In the genomic region with DNA sequence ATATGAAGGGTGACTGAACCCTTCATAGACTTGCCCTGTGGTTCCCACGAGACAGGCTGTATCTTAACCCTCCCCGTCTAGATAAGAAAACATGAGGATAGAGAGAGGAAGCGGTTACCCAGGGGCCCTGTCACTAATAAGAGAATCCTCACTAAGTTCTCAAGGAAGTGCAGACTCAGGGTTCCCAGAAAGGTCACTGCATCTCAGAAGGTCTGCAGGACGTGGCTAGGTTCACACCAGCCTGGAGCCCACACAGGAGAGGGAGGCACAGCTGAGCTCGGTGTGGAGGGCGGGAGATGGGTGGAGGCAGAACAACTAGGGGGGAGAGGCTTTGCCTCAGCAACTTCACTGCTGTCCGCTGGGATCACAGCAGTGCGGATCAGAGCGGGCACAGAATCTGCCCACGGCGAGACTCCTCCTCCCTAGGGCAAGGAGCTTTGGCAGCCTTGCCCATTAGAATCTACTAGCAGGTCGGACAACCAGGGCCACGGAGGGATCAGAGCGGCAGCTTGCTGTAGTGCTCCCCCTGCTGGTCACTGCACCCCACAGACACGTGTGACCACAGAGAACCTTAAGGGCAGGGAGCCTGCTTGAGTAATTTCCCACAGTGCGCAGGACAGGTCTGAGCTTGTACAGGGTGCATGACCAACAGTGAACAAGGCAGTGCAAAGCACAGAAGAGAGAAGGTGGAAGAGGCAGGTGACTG, we compare ENCODE assay signal across 8 mouse cellular contexts. TPM values are rescaled to one million over a fixed set of nuclear protein-coding genes. Genes with fewer than 3 reads are reported as not detected.
DNase-seq lines count a peak whose midpoint lies in the region; ATAC-seq lines count a peak whose summit lies in the region.

No protein-coding gene starts in this region.

- H3K36me3 ChIP-seq in forebrain, embryonic 14.5 days (ENCODE audit: control insufficient read depth, insufficient read depth, low read length), result no peaks in the 10 kb centered on the region
- peaks cover 32% of the 10 kb centered on the region for H3K36me3 ChIP-seq in hindbrain, embryonic 10.5 days

- no peak overlapping the region for H3K9ac ChIP-seq in forebrain, embryonic 14.5 days (ENCODE audit: low read length)

- ATAC-seq in forebrain, embryonic 14.5 days, result peak; percentile 77
- peak; percentile 87 for ATAC-seq in megakaryocyte-erythroid progenitor cell, adult 5-6 weeks (replicated peaks; ENCODE audit: low FRiP score, low TSS enrichment, poor library complexity, severe bottlenecking)

- no peaks in the 10 kb centered on the region for H3K9me3 ChIP-seq in forebrain, embryonic 14.5 days (replicated peaks; ENCODE audit: control insufficient read depth, low read length)
- no peaks in the 10 kb centered on the region for H3K9me3 ChIP-seq in hindbrain, embryonic 10.5 days

- 34% methylated on average over 16 of the region's 16 CpGs for WGBS in forebrain, embryonic 14.5 days
- 36% methylated on average over 16 of the region's 16 CpGs for WGBS in hindbrain, embryonic 10.5 days

- 0 out of 2 replicates have a peak overlapping the region, but pooled peaks have one; percentile 12 for H3K4me2 ChIP-seq in forebrain, embryonic 14.5 days (ENCODE audit: low read length)

- no peaks in the 10 kb centered on the region for H3K27me3 ChIP-seq in forebrain, embryonic 14.5 days (replicated peaks; ENCODE audit: control insufficient read depth, insufficient read depth, low read length)
- peaks cover 8% of the 10 kb centered on the region; the same call in 1 of the 2 replicates for H3K27me3 ChIP-seq in hindbrain, embryonic 10.5 days (ENCODE audit: insufficient read depth, poor library complexity, severe bottlenecking)

- H3K4me1 ChIP-seq in forebrain, embryonic 14.5 days (ENCODE audit: control insufficient read depth, insufficient read depth, low read length), result peaks cover 3% of the 10 kb centered on the region
- H3K4me1 ChIP-seq in hindbrain, embryonic 10.5 days (replicated peaks), result peaks cover 64% of the 10 kb centered on the region

- H3K27ac ChIP-seq in forebrain, embryonic 14.5 days (ENCODE audit: low read depth, low read length), result no peak overlapping the region
- H3K27ac ChIP-seq in hindbrain, embryonic 10.5 days, result peak overlapping the region; percentile 75

- no peak overlapping the region for H3K4me3 ChIP-seq in forebrain, embryonic 14.5 days (ENCODE audit: low read depth, low read length)
- no peak overlapping the region for H3K4me3 ChIP-seq in hindbrain, embryonic 10.5 days

- peak; percentile 90 for DNase-seq in R1 (ENCODE audit: low read depth, low spot score)
- DNase-seq in cerebellum, adult 18-20 months, result peak; percentile 85 to 88
- DNase-seq in forebrain, embryonic 14.5 days (ENCODE audit: low spot score), result peak; percentile 87
- peak; percentile 86 for DNase-seq in hindbrain, embryonic 10.5 days (ENCODE audit: low spot score)
- DNase-seq in layer of hippocampus, postnatal 36 days, result peak; percentile 65 to 74
- peak; percentile 81 for DNase-seq in right cerebral cortex, postnatal 4 days
- DNase-seq in urinary bladder, postnatal 4 days (ENCODE audit: low spot score in 2 of 2), result peak; percentile 76 to 86

RNA-seq across cellular contexts. Expression of a gene that starts 20.2 kb away (rescaled TPM):
- polyA plus RNA-seq in forebrain, embryonic 14.5 days (2014; fragmentation: Nextera tagmentation; extraction: Ambion mirVana), result 2.4 TPM in 2 replicates
- 5.3 and 6.2 TPM in 2 replicates for polyA plus RNA-seq in hindbrain, embryonic 10.5 days (2016; fragmentation: Nextera tagmentation; extraction: Ambion mirVana)
- 1 to 10 TPM; 5.9 to 6.7 TPM for total RNA-seq in layer of hippocampus, postnatal 36 days (2021)
- 1.1 TPM in 1 of 2 replicates, not detected in the other for total RNA-seq in megakaryocyte-erythroid progenitor cell, adult 5-6 weeks (2014; fragmentation: Nextera tagmentation)
- not detected in 2 replicates for total RNA-seq in megakaryocyte-erythroid progenitor cell, adult 5-6 weeks (2017)
